Mouse (Mus musculus): ENCODE results near the gene Ncf2. TPM values are rescaled to one million over a fixed set of nuclear protein-coding genes. Genes with fewer than 3 reads are reported as not detected.
"Not testable (repeated sequence)": the region's sequence is repeated elsewhere in the genome, so short reads cannot be mapped to it uniquely, and the experiment has no call there.

The Ncf2 gene
- total RNA-seq (2017) = 355 to 740 TPM (median 657 TPM) in 3 replicates

DNA sequence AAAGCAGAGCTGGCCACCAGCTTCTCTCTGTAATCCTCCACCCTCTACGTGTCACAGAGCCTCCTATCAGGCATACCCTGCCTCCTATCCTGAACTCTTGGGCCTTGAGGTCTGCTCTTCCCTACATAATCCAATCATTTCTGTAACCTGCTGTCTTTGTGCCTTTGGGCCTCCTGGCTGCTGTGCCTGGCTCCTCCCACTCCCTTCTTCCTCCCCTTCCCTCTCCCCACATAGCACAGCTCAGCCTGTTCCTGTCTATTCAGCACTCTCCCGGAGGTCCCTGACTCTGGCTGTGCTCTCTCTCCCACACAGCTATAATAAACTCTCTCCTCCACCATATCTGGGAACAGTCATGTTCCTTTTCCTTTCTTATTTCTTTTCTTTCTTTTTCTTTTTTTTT lies at the start of gene Ncf2:
TSS of gene Ncf2 (plus strand) at position 298 of the 400 bp plus-strand sequence.
- no peak for ATAC-seq (replicated peaks; ENCODE audit: insufficient number of reproducible peaks, low FRiP score, low TSS enrichment, poor library complexity, severe bottlenecking)

DNA sequence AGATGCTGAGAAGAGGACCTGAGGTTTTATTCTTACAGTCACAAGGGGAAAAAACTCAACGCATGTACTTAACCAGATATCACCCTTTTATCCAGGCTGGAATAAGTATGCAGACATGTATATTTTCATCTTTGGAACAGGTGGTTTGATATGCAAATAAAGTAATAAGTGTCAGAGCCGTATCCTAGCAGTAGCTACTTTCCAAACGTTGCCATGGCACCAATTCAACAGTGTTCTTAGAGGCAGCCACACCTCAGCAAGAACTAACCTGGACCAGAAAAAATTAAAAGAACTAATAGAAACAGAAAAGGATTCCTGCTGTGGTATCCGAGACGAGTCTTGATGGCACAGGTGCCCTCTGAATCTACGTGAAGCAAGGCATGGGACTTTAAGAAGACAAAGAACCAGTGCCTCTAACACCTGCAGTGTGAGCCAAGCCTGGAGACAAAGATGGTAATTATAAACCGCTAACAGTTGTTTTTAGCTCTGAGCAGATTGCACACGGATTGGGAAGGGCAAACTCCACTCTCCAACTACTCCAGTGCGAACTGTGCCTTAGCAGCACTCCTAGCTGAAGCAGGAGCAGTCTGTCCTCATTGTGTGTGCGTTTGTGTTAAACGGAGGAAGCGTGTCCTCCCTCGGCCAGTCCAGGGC lies 49.6 kb upstream of the Ncf2 start, which contains the start of gene Apobec4:
TSS of gene Apobec4 (plus strand) at position 240 of the 654 bp plus-strand sequence.
- no peak for ATAC-seq (replicated peaks; ENCODE audit: insufficient number of reproducible peaks, low FRiP score, low TSS enrichment, poor library complexity, severe bottlenecking)

DNA sequence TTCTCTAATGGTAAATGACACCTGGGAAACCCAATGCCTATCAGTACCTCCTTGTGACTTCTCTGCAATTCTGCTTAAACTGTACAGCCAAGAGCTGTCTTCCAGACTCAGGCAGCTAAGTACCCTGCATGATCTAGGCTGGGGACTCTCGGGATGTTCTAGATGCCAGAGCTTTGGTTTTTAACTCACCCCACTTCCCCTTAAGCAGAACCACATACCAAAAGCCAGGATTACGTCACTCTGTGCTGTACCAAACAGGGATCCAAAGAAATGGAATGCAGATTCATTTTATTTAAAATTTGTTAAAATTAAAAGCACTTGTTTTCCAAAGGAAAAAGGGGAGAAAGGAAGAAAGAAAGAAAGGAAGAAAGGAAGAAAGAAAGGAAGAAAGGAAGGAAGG lies 38.2 kb upstream of the Ncf2 start:
- ATAC-seq (replicated peaks; ENCODE audit: insufficient number of reproducible peaks, low FRiP score, low TSS enrichment, poor library complexity, severe bottlenecking) = no peak

DNA sequence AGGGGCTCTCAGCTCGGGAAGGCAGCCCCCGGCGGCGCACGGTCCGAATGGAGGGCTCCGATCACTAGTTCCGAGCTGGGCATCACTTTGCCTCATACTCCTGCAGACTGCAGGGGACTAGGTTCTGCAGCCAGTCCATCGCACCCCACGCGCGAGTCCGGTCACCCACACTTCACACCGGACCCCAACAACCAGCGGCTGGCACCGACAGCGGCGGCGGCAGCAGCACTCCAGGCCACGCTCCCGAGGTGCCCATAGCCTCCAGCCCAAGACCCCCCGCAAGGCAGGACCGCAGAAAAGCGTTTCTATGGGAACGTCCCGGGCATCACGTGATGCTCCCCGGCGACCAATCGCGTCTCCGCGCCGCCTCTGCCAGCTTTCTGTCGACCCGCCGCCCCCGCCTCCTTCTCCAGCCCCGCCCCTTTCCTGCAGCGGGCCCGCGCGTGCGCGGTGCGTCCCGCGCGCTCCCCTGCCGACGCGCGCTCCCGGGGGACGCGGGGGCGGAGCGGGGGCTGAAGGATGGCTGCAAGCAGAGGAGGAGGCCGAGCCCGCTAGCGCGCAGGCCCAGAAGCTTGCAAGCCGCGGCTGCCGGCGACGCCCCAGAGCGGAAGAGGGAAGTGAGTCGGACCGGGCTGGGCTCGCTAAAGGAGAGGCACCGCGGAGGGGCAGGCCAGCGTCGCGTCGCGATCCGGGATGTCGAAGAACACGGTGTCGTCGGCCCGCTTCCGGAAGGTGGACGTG lies 33.8 kb upstream of the Ncf2 start, which contains the start of the genes Rgl1 and Arpc5:
TSS of gene Rgl1 (minus strand) at position 320 of the 741 bp plus-strand sequence.
TSS of gene Arpc5 (plus strand) at position 511 of the 741 bp plus-strand sequence.
- peak; percentile 66 for ATAC-seq (replicated peaks; ENCODE audit: insufficient number of reproducible peaks, low FRiP score, low TSS enrichment, poor library complexity, severe bottlenecking)

DNA sequence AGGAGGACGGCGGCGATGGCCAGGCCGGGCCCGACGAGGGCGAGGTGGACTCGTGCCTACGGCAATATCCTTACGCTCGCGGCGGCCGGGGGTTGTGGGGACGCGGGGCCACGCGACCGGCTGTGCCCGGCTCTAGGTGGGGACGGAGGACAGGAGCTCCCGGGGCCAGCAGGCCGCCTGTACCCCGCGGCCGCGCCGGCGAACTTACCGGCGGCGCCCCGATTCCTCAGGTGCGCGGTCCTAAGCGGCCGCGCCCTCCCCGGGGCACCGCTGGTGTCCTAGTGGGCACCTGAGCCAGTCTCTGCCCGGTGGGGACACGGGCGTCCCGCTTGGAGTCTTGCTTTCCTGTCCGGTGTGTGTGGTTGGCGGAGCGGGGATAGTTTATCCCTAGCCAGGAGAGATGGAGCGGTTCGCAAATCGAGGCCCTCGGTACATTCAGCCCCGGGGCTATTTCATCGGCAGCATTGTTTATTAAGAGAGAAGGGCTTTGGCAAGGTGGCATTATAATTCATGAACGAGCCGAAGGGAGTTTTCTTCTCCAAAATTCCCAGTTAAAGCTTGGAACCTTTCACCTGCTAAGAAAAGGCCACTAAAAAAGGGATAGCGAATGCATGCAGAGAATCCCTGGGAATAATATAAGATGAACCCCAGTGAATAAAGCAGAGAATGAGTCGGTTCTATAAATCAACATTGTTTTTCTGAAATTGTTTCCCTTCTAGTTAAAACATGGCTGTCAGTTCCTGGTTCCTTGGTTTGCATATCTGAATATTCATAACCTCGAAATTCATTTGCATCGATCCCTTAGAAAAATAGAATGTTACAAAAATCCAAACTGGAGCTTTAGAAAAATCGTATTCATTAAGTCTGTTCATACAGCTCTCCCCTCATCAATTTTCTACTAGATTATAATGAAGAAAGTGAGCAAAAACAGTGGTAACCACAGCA lies 32.9 kb upstream of the Ncf2 start:
- ATAC-seq (replicated peaks; ENCODE audit: insufficient number of reproducible peaks, low FRiP score, low TSS enrichment, poor library complexity, severe bottlenecking) = no peak

DNA sequence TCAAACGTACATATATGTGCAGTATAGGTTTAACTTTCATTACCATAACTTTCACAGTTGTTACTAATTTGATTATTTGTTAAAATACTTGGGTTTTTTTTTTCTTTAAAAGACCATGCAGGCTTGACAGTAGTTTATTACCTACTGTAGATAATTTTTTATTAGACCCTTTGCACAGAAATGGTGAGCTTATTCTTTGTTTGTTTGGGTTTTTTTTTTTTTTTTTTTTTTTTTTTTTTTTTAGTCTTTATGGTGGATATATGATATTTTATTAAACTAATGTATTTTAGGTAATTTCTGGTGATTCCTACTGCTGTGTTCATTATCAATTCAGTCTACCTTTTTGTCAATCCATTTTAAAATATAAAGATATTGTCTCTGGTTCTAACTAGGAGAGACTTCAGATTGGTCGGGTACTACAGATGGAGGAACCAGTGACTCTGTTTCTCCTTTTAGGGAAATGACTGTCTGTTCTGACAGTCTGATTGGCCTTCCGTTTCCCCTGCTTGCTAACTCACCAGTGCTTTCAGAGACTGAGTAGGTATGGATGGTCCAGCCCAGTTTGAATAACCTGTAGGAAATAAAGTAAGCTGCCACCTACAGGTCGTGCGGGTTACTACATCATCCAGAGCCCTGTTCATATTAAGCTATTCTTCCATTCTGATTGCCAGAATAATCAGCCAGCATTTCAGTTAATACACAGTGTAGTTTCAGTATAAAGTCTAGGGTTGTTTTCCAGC lies 32.1 kb upstream of the Ncf2 start:
- peak; percentile 70 for ATAC-seq (replicated peaks; ENCODE audit: insufficient number of reproducible peaks, low FRiP score, low TSS enrichment, poor library complexity, severe bottlenecking)

DNA sequence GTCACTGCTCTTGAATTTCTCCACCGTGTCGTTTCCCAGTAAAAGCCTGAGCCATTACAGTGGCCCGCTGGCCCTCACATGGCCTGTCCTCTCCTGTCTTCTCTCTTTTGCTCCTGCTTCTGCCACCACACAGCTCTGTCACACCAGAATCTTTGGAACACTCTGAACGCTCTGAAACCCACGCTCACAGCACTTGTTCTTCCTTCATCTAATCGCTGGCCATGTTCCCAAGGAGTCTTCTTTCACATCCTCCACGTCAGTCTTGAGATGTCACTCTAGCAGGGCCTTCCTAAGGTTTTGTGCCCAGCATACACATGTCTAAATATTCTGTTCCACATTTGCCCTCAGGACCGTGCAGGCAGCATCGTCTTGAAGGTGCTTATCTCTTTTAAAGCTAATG lies 29.0 kb upstream of the Ncf2 start:
- ATAC-seq (replicated peaks; ENCODE audit: insufficient number of reproducible peaks, low FRiP score, low TSS enrichment, poor library complexity, severe bottlenecking) = no peak

DNA sequence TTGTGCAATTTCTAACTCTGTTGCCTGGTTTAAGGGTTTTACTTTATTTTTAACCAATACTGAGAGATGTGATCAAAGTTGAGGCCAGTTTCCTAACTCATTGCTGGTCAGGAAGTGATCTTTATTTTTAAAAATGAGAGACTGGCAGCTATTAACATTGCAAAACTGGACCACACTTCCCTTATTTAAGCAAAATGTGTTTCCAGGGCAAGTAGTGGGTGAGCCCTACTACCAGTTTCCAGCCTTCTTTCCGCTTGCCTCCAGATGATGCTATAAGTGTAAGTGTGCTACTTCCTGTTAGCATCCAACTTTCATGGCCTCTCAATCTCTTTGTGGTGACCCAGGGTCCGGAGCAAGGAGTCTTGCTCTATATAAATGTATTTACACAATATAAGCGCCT lies 25.4 kb upstream of the Ncf2 start:
- ATAC-seq (replicated peaks; ENCODE audit: insufficient number of reproducible peaks, low FRiP score, low TSS enrichment, poor library complexity, severe bottlenecking) = peak; percentile 74

DNA sequence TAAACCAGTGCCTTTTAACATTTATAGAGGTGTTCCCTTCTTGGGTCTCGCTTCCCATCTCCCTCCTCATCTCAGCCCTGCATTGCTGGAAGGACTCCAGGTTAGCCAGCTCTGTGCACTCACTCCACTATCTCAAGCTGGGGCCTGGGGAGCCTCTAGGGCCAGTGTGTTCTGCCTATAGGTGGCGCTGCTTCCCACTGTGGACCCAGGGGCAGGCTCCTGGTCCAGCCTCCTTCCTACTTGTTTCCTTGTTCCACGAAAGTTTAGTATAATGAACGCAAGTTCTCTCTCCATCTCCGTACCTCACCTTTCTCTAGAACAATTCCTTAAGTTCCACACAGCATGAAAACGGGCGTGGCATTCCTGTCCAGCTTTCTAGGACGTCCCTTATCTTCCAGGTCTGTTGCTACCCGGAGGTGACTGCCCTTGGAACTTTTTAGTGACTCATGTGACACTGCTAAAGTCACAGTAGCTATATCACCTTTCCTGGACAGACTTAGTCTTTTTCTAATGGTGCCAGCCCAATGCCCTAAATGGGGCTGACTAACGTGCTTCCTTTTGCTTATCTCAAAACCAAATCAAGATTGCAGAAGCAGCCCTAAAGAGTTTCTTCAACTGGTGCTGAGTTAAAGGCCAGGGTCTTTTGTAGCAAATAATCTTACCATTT lies 20.8 kb upstream of the Ncf2 start:
- peak; percentile 69 for ATAC-seq (replicated peaks; ENCODE audit: insufficient number of reproducible peaks, low FRiP score, low TSS enrichment, poor library complexity, severe bottlenecking)

DNA sequence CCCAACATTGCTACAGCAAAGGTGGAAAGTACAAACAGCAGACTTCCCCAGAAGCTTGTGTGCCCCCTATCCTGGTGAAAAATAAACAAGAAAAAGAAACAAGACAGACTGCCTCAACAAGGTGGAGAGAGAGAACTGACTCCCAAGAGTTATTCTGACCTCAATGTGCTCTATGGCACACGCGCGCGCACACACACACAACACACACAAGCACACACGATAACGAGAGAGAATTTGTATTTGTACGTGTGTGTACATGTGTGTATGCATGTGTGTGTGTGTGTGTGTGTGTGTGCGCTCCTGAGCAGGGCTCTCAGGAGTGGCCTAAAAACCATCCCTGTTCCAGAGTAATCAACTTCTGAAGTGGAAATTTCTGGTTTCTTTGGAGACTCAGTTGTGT lies 15.4 kb upstream of the Ncf2 start:
- no peak for ATAC-seq (replicated peaks; ENCODE audit: insufficient number of reproducible peaks, low FRiP score, low TSS enrichment, poor library complexity, severe bottlenecking)

DNA sequence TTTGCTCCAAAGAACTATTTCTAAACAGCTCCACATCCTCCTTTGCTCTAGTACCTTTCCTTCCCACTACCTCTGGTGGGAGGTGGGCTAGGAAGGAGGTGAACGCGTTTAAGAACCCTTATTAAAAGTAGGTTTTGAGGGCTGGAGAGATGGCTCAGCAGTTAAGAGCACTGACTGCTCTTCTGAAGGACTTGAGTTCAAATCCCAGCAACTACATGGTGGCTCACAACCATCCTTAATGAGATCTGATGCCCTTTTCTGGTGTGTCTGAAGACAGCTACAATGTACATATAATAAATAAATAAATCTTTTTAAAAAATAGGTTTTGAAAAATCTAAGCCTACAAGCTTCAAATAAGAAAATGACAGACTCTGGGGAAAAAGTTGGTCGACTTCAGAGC lies 14.5 kb upstream of the Ncf2 start:
- ATAC-seq (replicated peaks; ENCODE audit: insufficient number of reproducible peaks, low FRiP score, low TSS enrichment, poor library complexity, severe bottlenecking) = not testable (repeated sequence)

DNA sequence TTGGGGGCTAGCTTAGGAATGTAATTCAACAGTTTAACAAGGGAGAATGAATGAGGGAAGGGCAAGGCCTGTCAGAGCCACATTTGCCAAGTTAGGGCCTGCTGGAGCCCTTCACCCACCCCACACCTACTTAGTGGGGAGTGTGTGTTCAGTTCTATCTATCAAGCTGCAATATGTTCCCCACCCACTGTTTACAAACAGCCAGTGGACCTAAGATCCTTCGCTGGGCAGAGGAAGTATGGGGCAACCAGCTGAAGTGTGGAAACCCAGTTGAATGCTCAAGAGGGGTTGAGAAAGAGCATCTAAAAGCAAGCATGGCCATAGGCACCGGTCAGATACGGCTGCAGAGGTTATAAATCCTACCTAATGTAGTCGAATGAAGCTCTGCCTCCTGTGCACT lies 13.0 kb upstream of the Ncf2 start:
- peak; percentile 82 for ATAC-seq (replicated peaks; ENCODE audit: insufficient number of reproducible peaks, low FRiP score, low TSS enrichment, poor library complexity, severe bottlenecking)

DNA sequence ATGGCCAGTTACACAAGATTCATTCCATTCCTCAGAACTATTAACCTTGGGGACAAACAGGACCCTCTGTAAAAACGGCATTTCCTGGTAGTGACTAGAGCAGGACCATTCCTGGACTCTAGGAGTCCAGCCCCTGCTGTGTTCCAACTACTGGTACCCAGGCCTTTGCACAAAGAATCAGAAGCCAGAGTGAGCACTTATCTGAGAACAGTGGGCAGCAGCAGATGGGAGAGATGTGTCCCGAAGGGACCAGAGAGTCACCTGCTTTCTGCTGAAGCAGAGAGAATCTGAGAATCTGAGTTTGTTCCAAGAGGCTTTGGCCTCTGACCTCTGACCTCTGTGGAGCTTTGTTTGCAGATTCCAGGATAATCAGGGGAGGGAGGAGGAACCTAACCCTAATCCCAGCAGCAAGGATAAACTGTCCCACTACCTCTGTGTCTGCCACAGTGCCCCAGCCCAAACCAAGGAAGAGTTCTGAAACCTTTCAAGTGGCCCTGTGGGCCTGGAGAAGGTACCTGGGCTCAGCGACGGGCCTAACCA lies 11.8 kb upstream of the Ncf2 start:
- no peak for ATAC-seq (replicated peaks; ENCODE audit: insufficient number of reproducible peaks, low FRiP score, low TSS enrichment, poor library complexity, severe bottlenecking)

DNA sequence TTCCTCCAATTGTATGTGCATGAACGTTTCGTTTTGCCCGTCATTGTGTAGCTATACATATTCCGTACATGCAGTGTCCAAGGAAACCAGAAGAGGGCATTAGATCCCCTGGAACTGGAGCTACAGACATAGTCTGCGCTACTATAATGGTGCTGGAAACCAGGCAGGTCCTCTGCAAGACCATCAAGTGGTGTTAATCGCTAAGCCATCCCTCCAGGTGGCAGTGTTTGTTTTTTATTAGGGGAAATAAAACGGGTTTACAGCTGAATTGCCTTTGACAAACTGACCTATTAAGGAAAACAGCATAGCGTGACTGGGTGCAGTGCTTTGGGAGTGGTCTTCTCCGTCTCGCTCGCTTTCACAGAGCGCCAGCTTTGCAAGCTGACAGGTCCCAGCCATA lies 9.7 kb upstream of the Ncf2 start:
- ATAC-seq (replicated peaks; ENCODE audit: insufficient number of reproducible peaks, low FRiP score, low TSS enrichment, poor library complexity, severe bottlenecking) = peak; percentile 60

DNA sequence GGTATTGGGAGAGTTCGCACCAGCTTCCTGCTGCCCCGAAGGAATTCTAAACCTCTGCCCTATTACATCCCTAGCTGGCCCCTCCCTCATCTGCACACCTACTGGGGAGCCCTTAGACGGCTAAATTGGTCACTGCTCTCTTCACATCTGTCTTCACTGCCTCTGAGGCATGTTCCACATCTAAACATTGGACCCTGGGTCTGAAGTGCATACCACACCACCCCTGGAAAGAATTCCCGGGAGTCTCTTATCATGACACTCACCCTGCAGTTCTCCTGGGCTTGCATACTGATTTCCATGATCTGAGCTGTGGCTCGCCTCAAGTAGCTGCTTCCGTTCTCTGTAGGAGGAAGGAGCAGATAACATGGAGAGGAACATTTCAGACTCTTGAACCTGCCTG lies 9.2 kb upstream of the Ncf2 start:
- no peak for ATAC-seq (replicated peaks; ENCODE audit: insufficient number of reproducible peaks, low FRiP score, low TSS enrichment, poor library complexity, severe bottlenecking)

DNA sequence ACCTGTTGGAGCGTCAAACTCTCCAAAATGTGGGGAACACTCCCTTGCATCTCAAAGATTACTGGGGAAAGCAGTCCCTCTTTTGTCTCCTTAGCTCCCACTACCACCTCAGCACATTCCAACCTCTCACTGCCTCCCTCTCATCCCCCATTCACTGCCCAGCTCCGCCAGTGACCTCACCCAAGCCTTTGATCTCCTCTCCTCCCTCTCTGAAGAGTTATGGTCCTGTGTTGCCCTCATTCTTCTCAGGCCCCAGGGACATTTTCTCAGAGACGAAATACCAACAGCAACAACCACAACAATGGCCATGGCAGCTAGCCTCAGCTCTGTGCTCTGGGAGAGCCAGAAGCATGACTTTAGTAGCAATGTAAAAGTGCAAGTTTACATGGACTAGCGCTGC lies 8.7 kb upstream of the Ncf2 start:
- no peak for ATAC-seq (replicated peaks; ENCODE audit: insufficient number of reproducible peaks, low FRiP score, low TSS enrichment, poor library complexity, severe bottlenecking)

DNA sequence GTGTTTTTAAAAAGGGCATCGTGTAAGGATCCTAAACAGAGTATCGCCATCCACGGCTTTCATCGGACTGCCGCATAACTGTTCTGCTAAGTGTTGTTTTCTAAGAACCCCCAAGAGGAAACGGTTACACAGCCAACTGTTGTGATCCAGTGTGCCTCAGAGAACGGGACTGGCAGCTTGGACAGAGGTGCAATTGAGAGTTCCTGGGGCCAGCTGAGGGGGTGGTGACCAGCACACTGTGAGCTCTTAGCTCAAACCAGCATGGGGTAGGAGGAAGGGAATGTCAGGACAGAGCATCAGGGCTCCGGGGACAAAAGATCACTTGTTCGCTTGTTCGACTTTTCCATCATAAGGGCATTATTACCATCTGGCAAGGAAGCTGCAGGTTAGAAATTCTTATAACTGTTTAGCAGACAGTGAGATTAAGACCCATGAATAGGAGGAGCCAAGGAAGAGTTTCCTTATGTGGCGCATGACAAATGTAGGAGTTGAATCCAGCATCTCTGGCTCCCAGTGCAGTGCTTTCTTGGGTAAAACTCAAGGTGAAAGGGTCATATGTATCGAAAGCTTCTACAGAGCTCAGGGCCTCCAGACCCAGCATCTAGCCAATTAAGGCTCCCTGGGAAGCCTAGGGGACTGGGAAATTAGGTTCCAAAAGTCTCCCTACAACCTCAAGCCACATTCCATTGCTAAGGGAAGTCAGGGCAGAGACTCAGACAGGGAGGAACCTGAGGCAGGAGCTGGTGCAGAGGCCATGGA lies 7.1 kb upstream of the Ncf2 start:
- no peak for ATAC-seq (replicated peaks; ENCODE audit: insufficient number of reproducible peaks, low FRiP score, low TSS enrichment, poor library complexity, severe bottlenecking)
